Mouse (Mus musculus) T-cell, adult 2 months (primary cell): ENCODE data around the gene Vmn1r194.
"Not testable (repeated sequence)": the region's sequence is repeated elsewhere in the genome, so short reads cannot be mapped to it uniquely, and the experiment has no call there.

Source experiments
- DNase-seq: peaks from one replicate; pipeline ENCODE4 v3.0.0; 2022; ENCODE audit warnings: low spot score

Gene Vmn1r194

DNA sequence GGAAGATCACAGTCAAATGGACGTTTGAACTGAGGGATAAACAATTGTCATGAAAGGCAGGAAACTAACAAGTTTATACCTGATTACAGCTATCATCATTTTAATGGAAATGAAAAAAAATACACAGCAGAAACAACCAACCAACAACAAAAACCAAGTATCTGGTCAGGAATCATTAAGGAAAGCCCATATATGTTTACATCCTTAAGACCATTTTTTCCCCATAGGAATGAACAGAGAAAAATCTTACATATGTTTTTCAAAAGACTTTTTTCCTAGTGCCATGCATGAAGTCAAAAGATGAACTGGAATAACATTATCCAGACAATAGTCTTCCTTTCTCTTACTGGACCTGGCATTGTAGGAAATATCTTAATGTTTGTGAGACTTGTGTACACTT, at the start of gene Vmn1r194:
Gene Vmn1r194, plus strand, starts transcription at position 301 of the 400 bp plus-strand sequence.
- no peak for DNase-seq

DNA sequence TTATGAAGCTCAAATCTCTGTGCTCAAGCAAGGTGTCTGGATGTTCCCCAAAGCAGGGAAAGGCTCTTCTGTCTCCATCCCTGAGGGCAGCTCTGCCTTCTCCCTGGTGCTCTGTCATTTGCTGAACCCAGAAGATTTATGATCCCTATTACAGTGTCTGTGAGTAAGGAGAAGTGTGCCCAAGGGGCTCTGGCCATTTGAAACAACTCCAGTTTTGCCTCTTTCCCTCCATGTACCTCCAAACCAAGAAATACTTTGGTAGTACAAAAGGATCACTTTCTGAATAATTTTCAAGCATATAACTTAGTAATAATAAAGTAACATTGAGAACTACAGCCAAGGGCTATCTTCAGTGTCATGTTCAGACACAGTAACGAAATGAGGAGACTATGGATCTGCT, 21.0 kb upstream of the Vmn1r194 start, which contains the start of gene Vmn1r193:
Gene Vmn1r193, minus strand, starts transcription at position 101 of the 400 bp plus-strand sequence.
- not testable (repeated sequence) for DNase-seq

DNA sequence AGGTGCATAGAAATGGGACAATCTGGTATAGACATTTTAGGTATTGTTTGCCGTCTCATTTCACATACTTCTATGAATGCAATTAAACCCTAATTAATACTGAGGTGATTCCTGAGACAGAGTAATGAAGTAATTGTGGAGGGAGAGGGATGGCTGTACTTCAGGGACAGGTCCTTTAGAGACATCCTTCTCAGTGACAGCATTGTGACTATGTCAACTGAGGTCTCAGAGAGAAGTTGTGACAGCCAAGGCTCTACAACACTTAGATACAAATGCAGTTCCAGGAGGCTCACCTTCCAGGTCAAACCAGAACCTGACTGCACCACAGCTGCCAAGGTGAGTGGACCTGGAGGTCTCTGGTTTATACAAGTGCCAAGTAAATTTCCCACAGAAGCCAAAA, 26.2 kb downstream of the Vmn1r194 start, which contains the start of gene Vmn1r195:
Gene Vmn1r195, plus strand, starts transcription at position 301 of the 400 bp plus-strand sequence.
- DNase-seq = not testable (repeated sequence)

DNA sequence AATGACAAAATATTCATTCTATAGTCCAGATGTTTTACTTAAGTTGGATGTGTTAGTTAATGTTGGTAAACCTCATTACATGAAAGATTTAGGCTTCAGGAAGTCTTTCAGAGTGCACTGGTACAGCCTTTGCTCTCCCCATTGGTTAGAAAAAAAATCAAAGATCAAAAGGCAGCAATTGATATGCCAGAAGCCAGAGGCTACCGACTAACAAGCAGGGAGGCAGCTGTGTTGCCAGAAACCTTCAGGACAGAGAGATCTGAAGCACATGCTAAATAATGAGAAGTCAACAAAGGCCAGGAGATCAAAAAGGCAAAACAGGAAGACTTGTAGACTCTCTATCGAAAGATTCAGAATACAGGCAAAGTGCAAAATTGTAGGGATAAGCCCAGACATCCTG, 27.7 kb downstream of the Vmn1r194 start:
- DNase-seq = no peak

DNA sequence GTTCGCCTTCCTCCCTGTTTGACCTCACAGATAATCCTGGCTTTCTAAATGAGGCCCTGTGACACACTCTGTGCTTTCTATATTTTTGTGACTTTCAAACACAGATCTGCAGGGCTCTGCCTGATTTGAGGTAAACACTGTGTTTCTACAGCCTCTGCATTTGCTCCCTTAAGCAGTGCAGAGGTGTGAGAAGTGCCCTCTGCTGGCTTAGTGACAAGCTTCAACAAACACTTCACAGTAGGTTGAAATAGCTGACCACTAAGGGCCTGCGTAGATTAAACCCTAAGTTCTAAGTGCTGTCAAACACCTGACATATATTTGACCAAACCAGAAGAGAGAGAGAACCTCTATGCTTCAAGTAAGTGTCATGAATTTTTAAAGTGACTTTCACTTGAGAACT, 40.6 kb downstream of the Vmn1r194 start:
- no peak for DNase-seq

DNA sequence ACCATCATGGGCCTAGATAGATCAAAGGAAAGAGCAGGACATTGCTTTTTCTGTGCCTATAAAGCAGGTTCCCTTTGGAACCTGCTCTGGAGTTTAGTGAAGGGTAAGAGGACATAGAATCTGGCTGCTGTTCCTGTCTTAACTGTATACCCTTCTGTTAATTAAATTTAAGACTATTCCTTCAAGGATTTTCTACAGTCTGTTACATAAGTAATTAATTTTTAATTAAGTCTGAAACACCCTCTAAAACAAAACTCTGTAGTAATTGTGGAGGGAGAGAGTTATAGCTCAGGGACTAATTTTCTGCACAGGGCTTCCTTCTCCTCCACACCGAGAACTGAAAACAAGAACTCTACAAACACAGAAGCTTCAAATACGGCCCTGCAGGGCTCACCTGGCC, 45.6 kb downstream of the Vmn1r194 start, which contains the start of gene Vmn1r196:
Gene Vmn1r196, plus strand, starts transcription at position 301 of the 400 bp plus-strand sequence.
- DNase-seq = no peak
